Mouse (Mus musculus): ENCODE data around the gene Prpf39. TPM values are rescaled to one million over a fixed set of nuclear protein-coding genes. Genes with fewer than 3 reads are reported as not detected.

Gene Prpf39
- polyA plus RNA-seq, 1 experiment from 2014 or later: 34.4 TPM

DNA sequence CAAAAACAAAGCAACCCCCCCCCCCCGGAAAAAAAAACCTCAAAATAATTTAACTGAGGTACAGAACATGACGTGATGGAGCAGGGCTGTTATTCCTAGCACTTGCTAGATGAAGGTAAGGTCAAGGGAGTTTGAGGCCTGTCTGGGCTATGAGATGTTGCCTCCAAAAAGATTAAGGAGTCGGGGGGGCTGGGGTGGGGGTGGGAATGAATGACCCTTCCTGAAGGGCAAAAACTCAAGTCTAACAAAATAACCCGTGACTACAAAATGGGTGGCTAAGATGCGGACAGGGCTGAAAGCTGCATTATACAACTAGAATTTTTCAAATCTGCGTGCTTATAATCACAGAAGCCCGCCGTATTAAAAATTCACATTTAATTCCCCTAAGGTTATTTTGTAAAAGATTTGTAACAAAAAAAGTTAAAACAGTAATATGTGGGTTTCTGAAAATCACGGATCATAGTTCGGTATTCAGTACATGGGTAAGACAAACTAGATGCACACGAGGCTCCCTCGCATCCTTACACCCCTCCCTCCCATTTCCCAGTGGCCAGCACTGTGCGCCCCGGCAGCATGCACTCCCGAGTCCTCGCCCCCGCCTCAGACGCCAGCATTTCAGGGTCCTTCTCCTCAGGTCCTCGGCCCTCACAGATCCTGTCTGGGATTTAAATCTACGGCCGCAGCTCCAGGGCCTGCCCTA lies 36.9 kb downstream of the Prpf39 start:
- 3% methylated on average over 21 of the region's 21 CpGs for whole genome bisulfite sequencing
- peak overlapping the region; percentile 95 for H3K27ac ChIP-seq
- peak overlapping the region; percentile 63 for H3K4me2 ChIP-seq (ENCODE audit: low read length)
- peak overlapping the region; percentile 81 for H3K4me3 ChIP-seq (replicated peaks; ENCODE audit: low read depth, low read length)
- 0 out of 2 replicates have a peak, but pooled peaks cover 4% of the 10 kb centered on the region for H3K36me3 ChIP-seq (ENCODE audit: insufficient read depth, low read length)
- no peaks in the 10 kb centered on the region for H3K9me3 ChIP-seq (replicated peaks; ENCODE audit: low read length)
- H3K9ac ChIP-seq (ENCODE audit: low read depth, low read length): peak overlapping the region; percentile 81
- no peaks in the 10 kb centered on the region for H3K27me3 ChIP-seq (ENCODE audit: insufficient read depth, low read length)
- peak; percentile 51 for ATAC-seq (replicated peaks; ENCODE audit: low FRiP score, low read depth)
- peaks cover 5% of the 10 kb centered on the region; the same call in 1 of the 2 replicates for H3K4me1 ChIP-seq (replicated peaks; ENCODE audit: insufficient read depth, low read length)
- peak; percentile 23 for DNase-seq (ENCODE audit: low spot score)
- TF ChIP-seq CTCF (IDR thresholded peaks at IDR 0.05; ENCODE audit: low read depth): no peak

DNA sequence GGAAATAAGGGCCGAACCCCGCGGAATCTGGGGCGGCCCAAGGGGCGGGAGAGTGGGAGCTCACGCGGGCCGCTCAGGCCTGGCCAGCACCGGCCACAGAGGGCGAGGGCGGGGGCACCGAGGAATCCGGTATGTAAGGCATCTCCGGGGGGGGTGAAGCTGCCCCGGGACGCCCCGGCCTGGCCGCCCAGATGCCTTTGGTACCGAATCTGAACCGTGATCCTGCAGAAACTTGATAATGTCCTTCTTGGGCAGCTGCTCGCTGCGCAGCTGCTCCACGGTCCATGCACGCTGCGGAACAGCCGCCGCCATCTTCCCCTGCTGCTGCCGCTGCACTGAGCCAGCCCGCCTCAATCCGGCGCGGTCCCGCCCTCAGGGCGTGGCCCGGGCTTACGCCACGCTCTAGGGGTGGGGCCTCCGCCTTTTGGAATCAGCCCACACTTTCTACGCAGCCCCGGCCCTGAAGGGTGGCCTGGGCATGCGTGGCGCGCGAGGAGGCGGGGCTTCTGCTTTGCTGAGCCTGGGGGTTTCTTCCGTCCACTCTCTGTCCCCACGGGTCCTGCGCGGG lies 37.6 kb downstream of the Prpf39 start, which contains the start of gene Fkbp3:
Gene Fkbp3 (minus strand): TSS at position 397 of the 568 bp plus-strand sequence.
- peak within 1 kb of the TSS; percentile 63 for H3K4me2 ChIP-seq (ENCODE audit: low read length)
- WGBS: under 1% methylated on average over 49 of the region's 49 CpGs
- 0 out of 2 replicates have a peak, but pooled peaks cover under 1% of the 10 kb centered on the region for H3K36me3 ChIP-seq (ENCODE audit: insufficient read depth, low read length)
- H3K27me3 ChIP-seq (ENCODE audit: insufficient read depth, low read length): no peaks in the 10 kb centered on the region
- H3K9ac ChIP-seq (ENCODE audit: low read depth, low read length): peak within 1 kb of the TSS; percentile 81
- no peaks in the 10 kb centered on the region for H3K9me3 ChIP-seq (replicated peaks; ENCODE audit: low read length)
- TF ChIP-seq CTCF (IDR thresholded peaks at IDR 0.05; ENCODE audit: low read depth): no peak
- DNase-seq (ENCODE audit: low spot score) (peak; percentile 98), ATAC-seq (replicated peaks; ENCODE audit: low FRiP score, low read depth) (peak; percentile 99)
- H3K4me3 ChIP-seq (replicated peaks; ENCODE audit: low read depth, low read length): peak within 1 kb of the TSS; percentile 81
- H3K27ac ChIP-seq: peak within 1 kb of the TSS; percentile 95
- H3K4me1 ChIP-seq (replicated peaks; ENCODE audit: insufficient read depth, low read length): peaks cover 5% of the 10 kb centered on the region; the same call in 1 of the 2 replicates

DNA sequence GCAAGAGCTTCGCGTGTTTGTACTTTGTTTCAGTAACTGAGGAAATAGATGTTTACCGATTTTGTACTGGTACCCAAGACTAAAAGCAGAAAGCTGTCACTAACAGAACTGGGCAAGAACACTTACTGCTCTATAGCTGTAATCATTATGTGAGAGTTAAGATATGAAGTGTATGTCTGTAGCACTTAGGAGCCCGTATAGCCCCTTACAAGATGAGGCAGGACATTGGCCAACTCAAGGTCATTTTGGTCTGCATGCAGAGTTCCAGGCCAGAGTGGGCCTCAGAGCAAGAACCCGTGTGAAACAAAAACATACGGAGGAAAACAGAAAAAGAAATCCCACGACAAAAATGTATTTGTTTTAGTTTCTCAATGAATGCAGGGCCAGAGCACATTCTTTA lies 38.5 kb downstream of the Prpf39 start:
- Histone ChIP-seq H3K4me2 (ENCODE audit: low read length) (peak overlapping the region; percentile 63), H3K27ac (peak overlapping the region; percentile 95), H3K4me3 (replicated peaks; ENCODE audit: low read depth, low read length) (peak overlapping the region; percentile 81), H3K36me3 (ENCODE audit: insufficient read depth, low read length) (no peaks in the 10 kb centered on the region), H3K9ac (ENCODE audit: low read depth, low read length) (peak overlapping the region; percentile 74; the same call in 1 of the 2 replicates), H3K4me1 (replicated peaks; ENCODE audit: insufficient read depth, low read length) (peaks cover 5% of the 10 kb centered on the region; the same call in 1 of the 2 replicates), H3K9me3 (replicated peaks; ENCODE audit: low read length) (no peaks in the 10 kb centered on the region), H3K27me3 (ENCODE audit: insufficient read depth, low read length) (no peaks in the 10 kb centered on the region)
- 35% methylated on average over 7 of the region's 7 CpGs for WGBS
- TF ChIP-seq CTCF (IDR thresholded peaks at IDR 0.05; ENCODE audit: low read depth): no peak
- ATAC-seq (replicated peaks; ENCODE audit: low FRiP score, low read depth) (no peak), DNase-seq (ENCODE audit: low spot score) (no peak)

DNA sequence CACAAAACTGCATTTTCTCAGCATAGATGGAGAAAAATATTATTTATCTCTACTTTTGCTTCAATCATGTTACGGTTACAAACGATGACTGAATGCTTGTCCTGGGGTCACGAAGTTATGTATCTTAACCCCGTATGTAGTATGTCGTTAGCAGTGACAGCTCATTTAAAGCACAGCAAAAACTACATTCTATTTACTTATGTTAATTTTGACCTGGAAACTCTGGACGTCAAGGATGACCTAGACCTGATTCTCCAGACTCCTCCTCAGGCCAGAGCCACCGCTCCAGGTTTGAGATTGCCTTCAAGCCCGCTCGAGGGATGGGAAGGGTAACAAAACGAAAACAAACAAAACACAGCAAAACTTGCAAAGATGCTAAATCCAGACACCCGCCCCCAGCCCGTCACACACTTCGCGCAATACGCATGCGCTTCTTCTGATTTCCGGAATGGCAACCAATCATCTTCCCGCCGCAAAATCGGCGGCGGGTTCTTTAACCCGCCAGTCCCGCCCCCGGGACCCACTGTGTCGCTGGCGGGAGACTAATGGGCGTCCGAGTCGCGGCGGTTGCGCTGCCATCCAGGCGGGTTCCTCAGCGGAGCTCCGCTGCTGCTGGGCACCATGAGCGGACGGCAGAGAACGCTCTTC lies 39.1 kb downstream of the Prpf39 start, which contains the start of gene Fancm:
Gene Fancm (plus strand): TSS at position 519 of the 648 bp plus-strand sequence.
- Histone ChIP-seq H3K27ac (peak within 1 kb of the TSS; percentile 95), H3K4me1 (replicated peaks; ENCODE audit: insufficient read depth, low read length) (peaks cover 5% of the 10 kb centered on the region; the same call in 1 of the 2 replicates), H3K4me2 (ENCODE audit: low read length) (peak within 1 kb of the TSS; percentile 63), H3K27me3 (ENCODE audit: insufficient read depth, low read length) (no peaks in the 10 kb centered on the region), H3K4me3 (replicated peaks; ENCODE audit: low read depth, low read length) (peak within 1 kb of the TSS; percentile 81), H3K9me3 (replicated peaks; ENCODE audit: low read length) (no peaks in the 10 kb centered on the region), H3K9ac (ENCODE audit: low read depth, low read length) (peak within 1 kb of the TSS; percentile 81), H3K36me3 (ENCODE audit: insufficient read depth, low read length) (no peaks in the 10 kb centered on the region)
- ATAC-seq (replicated peaks; ENCODE audit: low FRiP score, low read depth) (peak; percentile 12), DNase-seq (ENCODE audit: low spot score) (peak; percentile 95)
- TF ChIP-seq CTCF (IDR thresholded peaks at IDR 0.05; ENCODE audit: low read depth): no peak
- 2% methylated on average over 39 of the region's 39 CpGs for WGBS

DNA sequence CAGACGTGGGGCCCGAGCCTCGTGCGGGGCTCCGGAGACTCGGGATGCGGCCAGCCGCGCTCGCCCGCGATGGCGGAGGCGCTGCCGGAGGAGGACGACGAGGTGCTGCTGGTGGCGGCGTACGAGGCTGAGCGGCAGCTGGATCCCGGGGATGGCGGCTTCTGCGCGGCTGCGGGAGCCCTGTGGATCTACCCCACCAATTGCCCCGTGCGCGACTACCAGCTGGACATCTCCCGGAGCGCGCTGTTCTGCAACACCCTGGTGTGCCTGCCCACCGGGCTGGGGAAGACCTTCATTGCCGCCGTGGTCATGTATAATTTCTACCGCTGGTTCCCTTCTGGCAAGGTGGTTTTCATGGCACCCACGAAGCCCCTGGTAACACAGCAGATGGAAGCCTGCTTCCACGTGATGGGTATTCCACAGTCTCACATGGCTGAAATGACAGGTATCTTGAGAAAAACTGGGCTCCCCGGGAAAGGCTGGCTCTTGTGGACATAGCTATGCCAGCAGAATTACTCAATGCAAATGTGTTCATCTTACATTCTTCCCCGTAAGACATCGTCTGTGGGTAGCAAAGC lies 39.7 kb downstream of the Prpf39 start:
- TF ChIP-seq CTCF (IDR thresholded peaks at IDR 0.05; ENCODE audit: low read depth): no peak
- H3K4me2 ChIP-seq (ENCODE audit: low read length): peak overlapping the region; percentile 63
- peaks cover 5% of the 10 kb centered on the region; the same call in 1 of the 2 replicates for H3K4me1 ChIP-seq (replicated peaks; ENCODE audit: insufficient read depth, low read length)
- H3K36me3 ChIP-seq (ENCODE audit: insufficient read depth, low read length): no peaks in the 10 kb centered on the region
- DNase-seq (ENCODE audit: low spot score) (no peak), ATAC-seq (replicated peaks; ENCODE audit: low FRiP score, low read depth) (no peak)
- no peaks in the 10 kb centered on the region for H3K9me3 ChIP-seq (replicated peaks; ENCODE audit: low read length)
- H3K4me3 ChIP-seq (replicated peaks; ENCODE audit: low read depth, low read length): peak overlapping the region; percentile 81
- WGBS: under 1% methylated on average over 41 of the region's 41 CpGs
- H3K27me3 ChIP-seq (ENCODE audit: insufficient read depth, low read length): no peaks in the 10 kb centered on the region
- peak overlapping the region; percentile 28; the same call in 1 of the 2 replicates for H3K27ac ChIP-seq
- peak overlapping the region; percentile 74 for H3K9ac ChIP-seq (ENCODE audit: low read depth, low read length)

DNA sequence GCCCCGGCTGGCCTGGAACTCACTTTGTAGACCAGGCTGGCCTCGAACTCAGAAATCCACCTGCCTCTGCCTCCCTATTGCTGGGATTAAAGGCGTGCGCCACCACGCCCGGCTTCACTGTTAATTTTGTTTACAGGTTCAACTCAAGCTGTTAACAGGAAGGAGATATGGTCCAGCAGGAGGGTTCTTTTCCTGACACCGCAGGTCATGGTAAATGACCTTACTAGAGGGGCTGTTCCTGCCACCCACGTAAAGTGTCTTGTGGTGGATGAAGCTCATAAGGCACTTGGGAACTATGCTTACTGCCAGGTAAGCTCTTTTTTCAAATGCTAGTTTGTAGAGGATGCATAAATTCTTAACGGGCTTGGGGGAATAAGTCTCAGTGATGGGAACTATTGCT lies 40.8 kb downstream of the Prpf39 start:
- Histone ChIP-seq H3K27ac (no peak overlapping the region), H3K9ac (ENCODE audit: low read depth, low read length) (no peak overlapping the region), H3K4me3 (replicated peaks; ENCODE audit: low read depth, low read length) (no peak overlapping the region), H3K36me3 (ENCODE audit: insufficient read depth, low read length) (no peaks in the 10 kb centered on the region), H3K4me2 (ENCODE audit: low read length) (peak overlapping the region; percentile 63), H3K9me3 (replicated peaks; ENCODE audit: low read length) (no peaks in the 10 kb centered on the region), H3K4me1 (replicated peaks; ENCODE audit: insufficient read depth, low read length) (peaks cover 5% of the 10 kb centered on the region; the same call in 1 of the 2 replicates), H3K27me3 (ENCODE audit: insufficient read depth, low read length) (no peaks in the 10 kb centered on the region)
- ATAC-seq (replicated peaks; ENCODE audit: low FRiP score, low read depth) (no peak), DNase-seq (ENCODE audit: low spot score) (no peak)
- no peak for TF ChIP-seq CTCF (IDR thresholded peaks at IDR 0.05; ENCODE audit: low read depth)
- 72% methylated on average over 9 of the region's 9 CpGs for WGBS

Measured in kidney, postnatal 0 days (tissue).